Mouse (Mus musculus): Measurements from ENCODE around the gene Shisa2. TPM values are rescaled to one million over a fixed set of nuclear protein-coding genes. Genes with fewer than 3 reads are reported as not detected.

Gene Shisa2
- polyA plus RNA-seq, 1 experiment from 2014 or later = 17.1 TPM

DNA sequence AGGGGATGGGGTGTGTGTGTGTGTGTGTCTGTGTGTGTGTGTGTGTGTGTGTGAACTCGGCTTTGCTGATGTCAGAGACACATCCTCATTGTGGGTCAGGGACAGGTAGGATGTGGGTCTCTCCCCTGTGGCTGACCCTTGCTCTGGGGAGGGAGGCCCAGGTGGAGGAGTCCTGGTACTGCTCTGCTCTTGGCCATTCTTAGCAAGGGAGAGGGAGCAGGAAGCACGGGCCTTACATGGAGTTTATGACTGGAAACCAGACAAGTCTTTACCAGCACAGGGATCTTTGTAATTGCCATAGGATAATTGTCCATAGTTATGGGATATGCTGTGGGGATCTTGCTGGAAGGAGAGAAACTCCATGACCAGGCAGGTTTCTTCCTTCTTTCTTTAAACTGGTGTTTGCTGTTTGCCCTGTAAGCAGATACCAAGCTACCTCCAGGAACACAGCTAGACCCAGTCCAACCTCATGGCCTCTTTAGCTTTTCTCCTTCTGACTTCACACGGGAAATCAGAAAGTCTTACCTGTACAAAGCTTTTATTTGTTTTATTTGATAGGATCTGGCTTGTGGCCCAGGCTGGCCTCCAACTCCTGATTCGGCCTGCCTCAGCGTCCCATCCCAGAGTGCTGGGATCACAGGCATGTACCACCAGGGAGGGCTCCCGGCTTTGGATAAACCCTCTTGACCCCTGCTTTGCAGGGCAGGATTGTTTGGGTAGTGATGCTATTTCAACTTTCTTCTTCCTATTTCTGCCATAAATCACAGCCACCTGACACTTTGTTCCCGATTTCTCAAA, 14.0 kb downstream of the Shisa2 start:
- no peaks in the 10 kb centered on the region for H3K36me3 ChIP-seq
- H3K4me1 ChIP-seq (replicated peaks) = peaks cover 26% of the 10 kb centered on the region
- DNase-seq (ENCODE audit: low spot score) = no peak
- no peak overlapping the region for H3K4me3 ChIP-seq
- H3K27ac ChIP-seq = peak overlapping the region; percentile 40; the same call in 1 of the 2 replicates
- no peaks in the 10 kb centered on the region for H3K9me3 ChIP-seq
- 65% methylated on average over 7 of the region's 7 CpGs for WGBS
- H3K27me3 ChIP-seq (ENCODE audit: insufficient read depth, poor library complexity, severe bottlenecking) = peaks cover 24% of the 10 kb centered on the region

DNA sequence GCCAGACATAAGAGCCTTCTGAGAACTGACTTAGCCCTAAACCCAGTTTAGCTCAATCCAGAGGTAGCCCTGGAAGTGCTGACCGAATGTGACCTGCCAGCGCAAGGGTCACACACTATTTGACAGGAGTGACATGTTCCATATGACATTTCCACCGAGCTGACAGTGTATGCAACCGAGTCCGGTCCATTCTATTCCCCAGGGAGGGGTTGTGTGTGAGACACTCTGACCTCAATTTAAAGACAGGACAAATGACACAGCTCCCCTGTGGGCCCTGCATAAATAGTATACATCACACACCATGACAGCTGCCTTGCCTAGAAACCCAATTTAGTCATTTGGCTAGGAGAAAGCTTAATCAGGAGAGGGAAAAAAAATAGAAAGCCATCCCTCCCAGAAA, 16.7 kb downstream of the Shisa2 start:
- peaks cover 28% of the 10 kb centered on the region for H3K4me1 ChIP-seq (replicated peaks)
- no peaks in the 10 kb centered on the region for H3K9me3 ChIP-seq
- peaks cover 42% of the 10 kb centered on the region for H3K27me3 ChIP-seq (ENCODE audit: insufficient read depth, poor library complexity, severe bottlenecking)
- H3K36me3 ChIP-seq = no peaks in the 10 kb centered on the region
- H3K4me3 ChIP-seq = no peak overlapping the region
- H3K27ac ChIP-seq = no peak overlapping the region
- 43% methylated on average over 5 of the region's 5 CpGs for WGBS
- peak; percentile 59 for DNase-seq (ENCODE audit: low spot score)

DNA sequence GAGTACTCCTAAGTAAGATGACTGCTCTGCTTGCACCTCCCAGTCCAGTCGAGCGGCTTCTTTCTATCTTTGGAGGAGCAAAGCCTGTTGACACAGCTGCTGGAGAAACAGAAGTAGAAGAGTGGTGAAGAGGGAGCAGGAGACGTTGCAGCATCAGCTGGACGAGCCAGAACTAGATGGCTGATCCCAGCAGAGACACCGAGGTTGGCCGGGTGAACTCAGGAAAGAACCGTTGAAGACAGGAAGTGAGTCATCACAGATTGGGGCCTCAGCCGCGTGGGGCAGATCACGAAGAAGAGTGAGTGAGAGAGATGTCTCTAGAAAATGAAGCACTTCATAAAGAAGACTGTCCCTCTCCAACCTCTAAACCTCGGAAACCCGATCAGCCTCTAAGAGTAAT, 18.5 kb downstream of the Shisa2 start:
- H3K4me3 ChIP-seq = no peak overlapping the region
- H3K4me1 ChIP-seq (replicated peaks) = peaks cover 36% of the 10 kb centered on the region
- H3K27me3 ChIP-seq (ENCODE audit: insufficient read depth, poor library complexity, severe bottlenecking) = peaks cover 42% of the 10 kb centered on the region
- no peaks in the 10 kb centered on the region for H3K9me3 ChIP-seq
- no peak overlapping the region for H3K27ac ChIP-seq
- H3K36me3 ChIP-seq = no peaks in the 10 kb centered on the region
- no peak for DNase-seq (ENCODE audit: low spot score)
- 72% methylated on average over 12 of the region's 12 CpGs for WGBS

- DNase-seq (ENCODE audit: low spot score) = no peak
- 86% methylated on average over 1 of the region's 1 CpGs for WGBS
- H3K27ac ChIP-seq = no peak overlapping the region
- peaks cover 36% of the 10 kb centered on the region for H3K27me3 ChIP-seq (ENCODE audit: insufficient read depth, poor library complexity, severe bottlenecking)
- no peaks in the 10 kb centered on the region for H3K9me3 ChIP-seq
- peaks cover 37% of the 10 kb centered on the region for H3K4me1 ChIP-seq (replicated peaks)
- H3K4me3 ChIP-seq = no peak overlapping the region
- H3K36me3 ChIP-seq = no peaks in the 10 kb centered on the region
These were observed 19.1 kb downstream of the Shisa2 start for GRCm38 (mm10) chr14:59644166-59644565.

DNA sequence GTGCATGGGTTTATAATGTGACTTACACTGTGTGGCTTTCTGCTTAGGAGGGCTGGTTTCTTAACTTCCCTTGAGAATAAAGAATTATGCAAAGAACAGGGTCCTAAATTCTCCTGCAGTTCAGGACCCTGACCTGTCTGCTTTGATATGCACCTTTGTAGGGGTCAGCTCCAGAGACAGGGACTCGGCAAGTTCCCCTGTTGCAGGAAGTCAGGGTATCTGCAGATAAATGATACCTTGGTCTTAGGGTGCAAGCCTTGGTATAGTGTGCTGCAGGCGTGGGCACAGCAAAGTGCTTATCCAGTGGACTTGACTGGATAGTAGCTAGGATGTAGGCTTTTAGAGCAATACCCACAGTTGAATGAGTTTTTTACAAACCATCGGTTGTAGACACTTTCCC, 19.8 kb downstream of the Shisa2 start:
- WGBS = 73% methylated on average over 3 of the region's 3 CpGs
- peaks cover 36% of the 10 kb centered on the region for H3K4me1 ChIP-seq (replicated peaks)
- H3K27me3 ChIP-seq (ENCODE audit: insufficient read depth, poor library complexity, severe bottlenecking) = peaks cover 31% of the 10 kb centered on the region
- H3K9me3 ChIP-seq = no peaks in the 10 kb centered on the region
- DNase-seq (ENCODE audit: low spot score) = no peak
- no peaks in the 10 kb centered on the region for H3K36me3 ChIP-seq
- H3K4me3 ChIP-seq = no peak overlapping the region
- H3K27ac ChIP-seq = no peak overlapping the region

DNA sequence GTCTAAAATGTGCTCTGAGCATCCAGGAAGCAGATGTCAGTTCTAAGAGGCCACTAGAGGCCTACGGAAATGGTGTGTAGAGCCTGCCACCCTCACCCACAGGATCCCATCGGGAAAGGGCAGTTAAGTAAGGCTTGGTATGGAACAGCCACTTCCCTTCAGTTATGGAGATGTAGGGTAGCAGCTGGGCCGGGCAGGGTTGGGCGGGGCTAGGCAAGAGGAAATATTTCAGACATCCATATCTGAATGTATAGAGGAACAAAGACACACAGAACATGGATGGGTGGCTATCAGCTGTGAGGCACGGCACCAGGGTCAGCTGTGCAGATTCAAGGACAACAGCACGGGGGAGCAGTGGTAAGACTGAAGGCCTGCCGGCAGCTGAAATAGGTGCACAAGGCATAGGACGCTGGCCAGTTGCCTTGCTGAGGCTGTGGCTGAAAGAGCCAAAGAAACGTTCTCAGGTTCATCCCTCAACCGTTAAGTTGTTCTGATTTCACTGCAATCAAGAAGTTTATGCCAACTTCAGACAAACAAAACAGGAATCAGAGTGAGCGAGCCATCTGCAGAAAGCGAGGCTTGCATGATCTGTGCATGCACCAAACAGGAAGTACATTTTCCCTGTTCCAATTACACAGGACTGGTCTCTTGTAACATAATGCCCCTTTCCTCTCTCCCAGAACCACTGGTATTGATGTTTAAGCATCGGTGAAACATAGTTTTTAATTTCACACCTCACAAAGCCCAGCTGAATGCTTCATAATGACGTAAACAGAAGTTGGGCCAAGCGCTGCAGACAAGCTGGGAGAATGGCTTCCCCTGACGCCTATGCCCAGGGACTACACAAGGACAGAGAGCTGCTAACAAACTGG, 22.0 kb downstream of the Shisa2 start:
- H3K9me3 ChIP-seq = no peaks in the 10 kb centered on the region
- H3K27ac ChIP-seq = peak overlapping the region; percentile 41
- DNase-seq (ENCODE audit: low spot score) = no peak
- H3K27me3 ChIP-seq (ENCODE audit: insufficient read depth, poor library complexity, severe bottlenecking) = peaks cover 28% of the 10 kb centered on the region
- H3K36me3 ChIP-seq = no peaks in the 10 kb centered on the region
- 81% methylated on average over 16 of the region's 16 CpGs for WGBS
- H3K4me3 ChIP-seq = no peak overlapping the region
- H3K4me1 ChIP-seq (replicated peaks) = peaks cover 23% of the 10 kb centered on the region

GRCm38 (mm10) chr14:59648611-59649010, 23.5 kb downstream of the Shisa2 start:
- Histone ChIP-seq H3K9me3 (no peaks in the 10 kb centered on the region), H3K27me3 (ENCODE audit: insufficient read depth, poor library complexity, severe bottlenecking) (peaks cover 24% of the 10 kb centered on the region), H3K36me3 (no peaks in the 10 kb centered on the region), H3K27ac (no peak overlapping the region), H3K4me1 (replicated peaks) (peaks cover 17% of the 10 kb centered on the region), H3K4me3 (no peak overlapping the region)
- DNase-seq (ENCODE audit: low spot score) = no peak
- 85% methylated on average over 10 of the region's 10 CpGs for WGBS

DNA sequence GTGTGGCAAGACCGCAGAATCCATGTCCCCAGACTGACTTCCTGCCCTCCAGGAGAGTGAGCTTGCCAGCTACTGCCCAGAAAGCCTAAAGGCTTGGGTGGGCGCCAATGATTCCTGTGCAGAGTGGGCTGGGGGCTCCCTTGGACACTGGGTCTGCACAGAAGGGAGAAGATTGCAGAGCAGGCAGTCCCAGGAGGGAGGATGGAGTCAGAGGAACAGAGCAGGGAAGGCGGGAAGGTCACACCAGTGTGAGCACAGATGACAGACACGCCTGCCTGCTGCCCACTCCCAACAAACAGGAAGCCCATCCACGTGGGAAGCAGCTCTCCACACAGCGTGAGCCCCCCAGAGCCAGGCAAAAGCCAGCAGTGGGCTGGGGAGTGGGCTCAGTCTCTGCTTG, 24.2 kb downstream of the Shisa2 start:
- Histone ChIP-seq H3K27me3 (ENCODE audit: insufficient read depth, poor library complexity, severe bottlenecking) (peaks cover 19% of the 10 kb centered on the region), H3K27ac (no peak overlapping the region), H3K4me1 (replicated peaks) (peaks cover 17% of the 10 kb centered on the region), H3K9me3 (no peaks in the 10 kb centered on the region), H3K4me3 (no peak overlapping the region), H3K36me3 (no peaks in the 10 kb centered on the region)
- no peak for DNase-seq (ENCODE audit: low spot score)
- WGBS = 72% methylated on average over 6 of the region's 6 CpGs

DNA sequence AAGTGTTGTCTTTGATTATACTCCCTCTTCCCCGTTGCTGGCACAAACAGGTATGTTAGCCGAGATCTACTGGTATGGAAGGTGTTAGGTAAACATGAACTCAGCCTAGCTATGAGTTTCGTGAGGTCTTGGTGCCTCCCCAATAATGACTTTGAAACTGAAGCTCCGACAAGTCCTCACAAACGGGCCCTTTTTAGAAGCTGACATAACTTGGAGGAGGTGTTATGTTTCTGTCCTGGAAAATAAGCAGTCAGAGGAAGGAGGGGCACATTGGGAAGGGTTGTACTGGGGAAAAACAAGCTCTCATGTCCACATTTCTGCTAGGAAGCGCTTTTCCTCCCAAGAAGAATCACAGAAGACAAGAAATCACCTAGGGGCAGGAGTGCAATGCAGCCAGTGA, 31.5 kb downstream of the Shisa2 start:
- Histone ChIP-seq H3K4me1 (replicated peaks) (no peaks in the 10 kb centered on the region), H3K36me3 (no peaks in the 10 kb centered on the region), H3K27me3 (ENCODE audit: insufficient read depth, poor library complexity, severe bottlenecking) (no peaks in the 10 kb centered on the region), H3K4me3 (no peak overlapping the region), H3K9me3 (no peaks in the 10 kb centered on the region), H3K27ac (no peak overlapping the region)
- no peak for DNase-seq (ENCODE audit: low spot score)
- 79% methylated on average over 6 of the region's 6 CpGs for WGBS

- H3K27ac ChIP-seq = no peak overlapping the region
- no peaks in the 10 kb centered on the region for H3K9me3 ChIP-seq
- H3K36me3 ChIP-seq = no peaks in the 10 kb centered on the region
- no peak overlapping the region for H3K4me3 ChIP-seq
- no peaks in the 10 kb centered on the region for H3K4me1 ChIP-seq (replicated peaks)
- WGBS = 95% methylated on average over 1 of the region's 1 CpGs
- H3K27me3 ChIP-seq (ENCODE audit: insufficient read depth, poor library complexity, severe bottlenecking) = no peaks in the 10 kb centered on the region
- DNase-seq (ENCODE audit: low spot score) = no peak
These were observed 32.0 kb downstream of the Shisa2 start for GRCm38 (mm10) chr14:59657098-59657497.

DNA sequence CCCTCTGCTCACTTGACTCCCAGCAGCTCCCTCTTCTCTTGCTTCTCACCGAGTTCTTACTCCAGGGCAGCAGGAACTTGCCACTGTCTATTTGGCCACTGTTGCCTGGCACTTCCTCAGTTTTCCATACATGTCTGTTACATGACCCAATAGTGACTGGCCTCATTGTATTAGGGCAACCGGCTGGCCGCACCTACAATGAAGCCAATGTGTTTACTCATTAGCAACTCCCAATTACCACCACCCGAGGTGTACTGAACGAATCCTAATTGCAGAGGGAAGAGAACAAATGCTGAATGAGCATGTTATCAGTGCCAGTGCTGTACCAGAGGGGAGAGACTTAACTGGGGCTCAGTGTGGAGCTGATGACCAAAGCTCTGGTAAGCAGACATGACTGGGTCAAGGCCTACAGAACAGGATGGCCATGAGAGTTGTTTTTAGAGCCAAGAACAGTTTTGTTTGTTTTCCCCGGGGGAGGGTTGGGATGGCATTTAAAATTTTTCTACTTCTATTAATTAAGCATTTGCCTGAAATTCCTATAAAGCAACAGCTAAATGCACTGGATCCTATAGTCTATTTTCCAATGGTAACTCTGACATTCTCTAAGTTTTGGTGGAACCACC, 47.9 kb downstream of the Shisa2 start:
- H3K27ac ChIP-seq = no peak overlapping the region
- DNase-seq (ENCODE audit: low spot score) = no peak
- no peaks in the 10 kb centered on the region for H3K9me3 ChIP-seq
- 0 out of 2 replicates have a peak, but pooled peaks cover 3% of the 10 kb centered on the region for H3K27me3 ChIP-seq (ENCODE audit: insufficient read depth, poor library complexity, severe bottlenecking)
- WGBS = 88% methylated on average over 6 of the region's 6 CpGs
- no peak overlapping the region for H3K4me3 ChIP-seq
- peaks cover 19% of the 10 kb centered on the region for H3K4me1 ChIP-seq (replicated peaks)
- no peaks in the 10 kb centered on the region for H3K36me3 ChIP-seq

GRCm38 (mm10) chr14:59674556-59674955, 49.4 kb downstream of the Shisa2 start:
- Histone ChIP-seq H3K4me1 (replicated peaks) (peaks cover 19% of the 10 kb centered on the region), H3K9me3 (no peaks in the 10 kb centered on the region), H3K27ac (peak overlapping the region; percentile 50; the same call in 1 of the 2 replicates), H3K36me3 (no peaks in the 10 kb centered on the region), H3K4me3 (no peak overlapping the region), H3K27me3 (ENCODE audit: insufficient read depth, poor library complexity, severe bottlenecking) (0 out of 2 replicates have a peak, but pooled peaks cover 3% of the 10 kb centered on the region)
- no peak for DNase-seq (ENCODE audit: low spot score)
- WGBS = 54% methylated on average over 8 of the region's 8 CpGs

All from hindbrain, embryonic 10.5 days (tissue).